In genomic region chr3:146316293-146316692, GRCm38 (mm10) we compare ENCODE assay signal across 26 mouse cellular contexts.
"Had no signal": no experiment of that assay in that cellular context is flagged by ENCODE, and none has a peak within 500 bp of the region (broad histone marks: within the 10 kb centered on the region; RNA-seq: fewer than 3 reads in every experiment).

No protein-coding gene starts in this region.

- H3K4me3 ChIP-seq: gastrocnemius, adult 2 months; heart, embryonic 13.5 days; heart, embryonic 15.5 days; hindbrain, embryonic 13.5 days; hindbrain, embryonic 15.5 days; kidney, embryonic 15.5 days; limb, embryonic 10.5 days; limb, embryonic 12.5 days; liver, embryonic 13.5 days had no signal

- H3K27ac ChIP-seq: gastrocnemius, adult 2 months; heart, embryonic 13.5 days; heart, embryonic 15.5 days; hindbrain, embryonic 13.5 days; hindbrain, embryonic 15.5 days; hindbrain, postnatal 0 days; kidney, embryonic 15.5 days; kidney, postnatal 0 days; limb, embryonic 10.5 days; limb, embryonic 12.5 days; liver, embryonic 13.5 days had no signal

- H3K4me1 ChIP-seq: liver, embryonic 13.5 days had no signal

- H3K9ac ChIP-seq: heart, embryonic 13.5 days; heart, embryonic 15.5 days; hindbrain, embryonic 13.5 days; hindbrain, embryonic 15.5 days; kidney, embryonic 15.5 days; limb, embryonic 12.5 days; liver, embryonic 13.5 days had no signal

- ATAC-seq: hindbrain, postnatal 0 days; intestine, embryonic 16.5 days had no signal

- H3K36me3 ChIP-seq: heart, embryonic 13.5 days; heart, embryonic 15.5 days; hindbrain, embryonic 13.5 days; hindbrain, embryonic 15.5 days; kidney, embryonic 15.5 days; limb, embryonic 10.5 days; limb, embryonic 12.5 days; liver, embryonic 13.5 days had no signal

- H3K27me3 ChIP-seq: heart, embryonic 13.5 days; heart, embryonic 15.5 days; hindbrain, embryonic 15.5 days had no signal

- DNase-seq: gastrocnemius, adult 2 months; gastrocnemius, postnatal 10 days; gastrocnemius, postnatal 25 days; heart, adult 18-20 months; heart, postnatal 14 days; heart, postnatal 36 days; kidney, adult 11 months; kidney, adult 2 months; kidney, adult 9 months; kidney, postnatal 14 days; kidney, postnatal 36 days; layer of hippocampus, adult 9-11 months; layer of hippocampus, postnatal 36 days; liver; liver, embryonic 13.5 days had no signal

- H3K9me3 ChIP-seq: heart, embryonic 13.5 days; heart, embryonic 15.5 days; hindbrain, embryonic 13.5 days; hindbrain, embryonic 15.5 days; kidney, embryonic 15.5 days; limb, embryonic 10.5 days; limb, embryonic 12.5 days; liver, embryonic 13.5 days had no signal

- H3K4me2 ChIP-seq: heart, embryonic 13.5 days; heart, embryonic 15.5 days; hindbrain, embryonic 13.5 days; hindbrain, embryonic 15.5 days; kidney, embryonic 15.5 days; limb, embryonic 12.5 days; liver, embryonic 11.5 days; liver, embryonic 13.5 days had no signal
